ENCODE assay signal across 8 mouse cellular contexts in genomic region chr14:33250215-33250939, GRCm38 (mm10). TPM values are rescaled to one million over a fixed set of nuclear protein-coding genes. Genes with fewer than 3 reads are reported as not detected.
DNase-seq lines count a peak whose midpoint lies in the region; ATAC-seq and TF ChIP-seq lines count a peak whose summit lies in the region.

No protein-coding gene starts in this region.

- WGBS in forebrain, embryonic 11.5 days, result 1% methylated on average over 30 of the region's 30 CpGs
- WGBS in limb, embryonic 10.5 days, result under 1% methylated on average over 30 of the region's 30 CpGs

- peak overlapping the region; percentile 59 to 63 for H3K4me3 ChIP-seq in ES-E14 (ENCODE audit: insufficient read depth in 1 of 2, low read depth in 1 of 2, low read length in 2 of 2, poor library complexity in 1 of 2, severe bottlenecking in 1 of 2)
- H3K4me3 ChIP-seq in bone marrow macrophage, adult 2 months (ENCODE audit: insufficient read depth, low read length), result peak overlapping the region; percentile 66
- H3K4me3 ChIP-seq in forebrain, embryonic 11.5 days (ENCODE audit: low read depth, low read length), result peak overlapping the region; percentile 37
- H3K4me3 ChIP-seq in limb, embryonic 10.5 days, result peak overlapping the region; percentile 55

- peak overlapping the region; percentile 44; the same call in 1 of the 2 replicates for H3K9ac ChIP-seq in ES-E14 (ENCODE audit: insufficient read depth, low read depth, low read length, poor library complexity, severe bottlenecking)
- H3K9ac ChIP-seq in forebrain, embryonic 11.5 days (ENCODE audit: low read length), result peak overlapping the region; percentile 42

- DNase-seq in ES-E14 (ENCODE audit: low read depth, low spot score), result peak; percentile 34
- DNase-seq in forebrain, embryonic 11.5 days (ENCODE audit: low spot score), result peak; percentile 74
- peak; percentile 13 for DNase-seq in heart, postnatal 25 days (ENCODE audit: low spot score)
- peak; percentile 64 for DNase-seq in limb, embryonic 10.5 days (ENCODE audit: low spot score)
- DNase-seq in mesoderm, embryonic 11.5 days (ENCODE audit: low read depth, low spot score), result peak; percentile 63
- DNase-seq in urinary bladder, postnatal 25 days (ENCODE audit: low spot score), result peak; percentile 37
- no peak for DNase-seq in spleen, adult 18-20 months

- in situ Hi-C loops in ES-E14 (cut with MboI; ENCODE audit: low sequenced_read_pairs in 2 of 2, unreplicated experiment in 2 of 2), result no loop called here

- H3K27me3 ChIP-seq in forebrain, embryonic 11.5 days (ENCODE audit: control insufficient read depth, insufficient read depth, low read length), result no peaks in the 10 kb centered on the region
- H3K27me3 ChIP-seq in limb, embryonic 10.5 days (ENCODE audit: low read depth, poor library complexity, severe bottlenecking), result peaks cover 29% of the 10 kb centered on the region

- no peak overlapping the region for H3K27ac ChIP-seq in ES-E14 (ENCODE audit: insufficient read depth, low read depth, low read length, poor library complexity, severe bottlenecking)
- peak overlapping the region; percentile 77 for H3K27ac ChIP-seq in bone marrow macrophage, adult 2 months (ENCODE audit: insufficient read depth, low read depth, low read length)
- no peak overlapping the region for H3K27ac ChIP-seq in forebrain, embryonic 11.5 days (ENCODE audit: low read depth, low read length)
- 0 out of 2 replicates have a peak overlapping the region, but pooled peaks have one; percentile 14 for H3K27ac ChIP-seq in limb, embryonic 10.5 days

- no peaks in the 10 kb centered on the region for H3K9me3 ChIP-seq in ES-E14 (ENCODE audit: control insufficient read depth, insufficient read depth, low read depth, low read length)
- H3K9me3 ChIP-seq in forebrain, embryonic 11.5 days (ENCODE audit: control insufficient read depth, low read length), result no peaks in the 10 kb centered on the region
- H3K9me3 ChIP-seq in limb, embryonic 10.5 days (replicated peaks), result no peaks in the 10 kb centered on the region

- peaks cover 0 to 13% of the 10 kb centered on the region in 2 experiments; a peak in 1 of 4 replicates for H3K4me1 ChIP-seq in ES-E14 (ENCODE audit: control insufficient read depth in 2 of 2, insufficient read depth in 2 of 2, low read length in 2 of 2, poor library complexity in 1 of 2)
- H3K4me1 ChIP-seq in bone marrow macrophage, adult 2 months (ENCODE audit: control insufficient read depth, insufficient read depth, low read length), result peaks cover 65% of the 10 kb centered on the region
- H3K4me1 ChIP-seq in forebrain, embryonic 11.5 days (replicated peaks; ENCODE audit: control insufficient read depth, insufficient read depth, low read length), result peaks cover 4% of the 10 kb centered on the region; the same call in 1 of the 2 replicates
- peaks cover 42% of the 10 kb centered on the region for H3K4me1 ChIP-seq in limb, embryonic 10.5 days

- no peak for TF ChIP-seq POLR2A in bone marrow macrophage, adult 2 months (IDR thresholded peaks at IDR 0.05; ENCODE audit: borderline replicate concordance, low read depth, low read length)

- no peak; the same call in 1 of the 2 replicates for TF ChIP-seq CTCF in bone marrow macrophage, adult 2 months (IDR thresholded peaks at IDR 0.05; ENCODE audit: low read depth, low read length)

- H3K4me2 ChIP-seq in forebrain, embryonic 11.5 days (ENCODE audit: low read depth, low read length, severe bottlenecking), result peak overlapping the region; percentile 91

- peak; percentile 60; the same call in 1 of the 2 replicates for ATAC-seq in forebrain, embryonic 11.5 days (replicated peaks; ENCODE audit: low FRiP score)

- intact Hi-C loops in heart, postnatal 25 days (cut with DNase I), result no loop called here

- H3K36me3 ChIP-seq in ES-E14 (ENCODE audit: control insufficient read depth, insufficient read depth, low read length, poor library complexity, severe bottlenecking), result no peaks in the 10 kb centered on the region
- no peaks in the 10 kb centered on the region for H3K36me3 ChIP-seq in forebrain, embryonic 11.5 days (ENCODE audit: control insufficient read depth, insufficient read depth, low read length)
- no peaks in the 10 kb centered on the region for H3K36me3 ChIP-seq in limb, embryonic 10.5 days

TF ChIP-seq in ES-E14, 5 proteins besides CTCF, POLR2A, EP300 and RAD21:
- TF ChIP-seq MAFK (IDR thresholded peaks at IDR 0.05; ENCODE audit: insufficient read depth, low read depth, low read length) (no peak), HCFC1 (IDR thresholded peaks at IDR 0.05; ENCODE audit: borderline replicate concordance, insufficient read depth, low read length) (no peak), ZC3H11A (IDR thresholded peaks at IDR 0.05; ENCODE audit: borderline replicate concordance, low read depth, low read length) (no peak), CHD2 (IDR thresholded peaks at IDR 0.05; ENCODE audit: low read depth, low read length) (no peak)

RNA-seq across cellular contexts. Expression of gene Arhgap22, which starts 36.6 kb away (rescaled TPM):
- 5.7 and 11.4 TPM in 2 replicates for total RNA-seq in ES-E14 (2012; rRNA removed)
- 39.5 and 39.6 TPM in 2 replicates for polyA plus RNA-seq in bone marrow macrophage, adult 2 months (2012; ENCODE audit: insufficient read depth, insufficient read length, missing spikeins)
- polyA plus RNA-seq in forebrain, embryonic 11.5 days (2014; fragmentation: Nextera tagmentation; extraction: Ambion mirVana), result 1.4 and 1.8 TPM in 2 replicates
- 1 to 10 TPM; 1.5 to 2.1 TPM for total RNA-seq in heart, postnatal 25 days (2021)
- 2.4 and 3.9 TPM in 2 replicates for polyA plus RNA-seq in limb, embryonic 10.5 days (2016; fragmentation: Nextera tagmentation; extraction: Ambion mirVana)

Comparison
In these comparisons a context has a peak if more than half of its experiments do, and no peak if none do; other contexts are left out.
1. DNase-seq: peak in ES-E14 (single experiment), forebrain, embryonic 11.5 days (single experiment), heart, postnatal 25 days (single experiment), limb, embryonic 10.5 days (single experiment), mesoderm, embryonic 11.5 days (single experiment) and urinary bladder, postnatal 25 days (single experiment); none in spleen, adult 18-20 months (0 of 2).
2. H3K27ac ChIP-seq: peak in bone marrow macrophage, adult 2 months (single experiment) and limb, embryonic 10.5 days (single experiment); none in ES-E14 (single experiment) and forebrain, embryonic 11.5 days (single experiment).
3. Peak in every context shown above with its lines, with median percentiles within 50 percentile points of each other: H3K4me3 ChIP-seq.